Comparison of ENCODE assay signal across 12 mouse cellular contexts in the genomic region with DNA sequence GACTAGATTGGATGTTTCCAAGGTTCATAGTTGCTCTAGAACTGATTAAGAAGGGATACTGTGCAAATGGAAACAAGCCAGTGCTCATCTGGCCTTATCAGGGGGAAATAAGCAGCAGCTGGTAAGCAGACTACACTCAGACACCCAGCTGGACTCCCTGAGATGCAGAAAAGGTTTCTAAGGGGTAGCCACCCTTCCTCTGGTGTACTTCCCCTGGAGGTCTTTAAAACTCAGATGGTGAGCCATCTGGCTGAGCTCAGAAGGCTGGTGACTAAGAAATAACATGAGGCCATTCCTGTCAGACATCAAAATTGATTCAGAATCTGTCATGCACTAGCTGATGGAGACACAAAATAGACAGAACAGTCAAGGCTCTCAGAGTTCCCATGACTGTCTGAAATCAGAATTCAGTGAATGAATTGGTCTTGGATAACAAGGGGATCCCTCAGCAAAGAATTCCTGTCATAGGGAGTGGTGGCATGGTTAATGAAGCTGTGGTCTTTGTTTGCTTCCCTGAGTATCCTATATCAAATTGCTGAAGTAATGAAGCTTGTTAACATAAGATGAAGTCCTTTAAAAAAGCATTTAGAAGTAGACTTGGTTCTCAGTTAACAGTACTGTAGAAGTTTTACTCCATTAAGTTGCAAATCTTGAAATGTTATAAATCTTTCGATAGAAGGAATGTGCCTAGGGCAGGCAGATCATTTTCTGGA.
A peak's percentile ranks its signal among the peaks of the same experiment; 100 is the strongest.
DNase-seq lines count a peak whose midpoint lies in the region; ATAC-seq and TF ChIP-seq lines count a peak whose summit lies in the region.
"Had no signal": no experiment of that assay in that cellular context is flagged by ENCODE, and none has a peak within 500 bp of the region (broad histone marks: within the 10 kb centered on the region; RNA-seq: fewer than 3 reads in every experiment).

No protein-coding gene starts in this region.

- peak; percentile 6 to 24 for DNase-seq in heart, adult 18-20 months
- DNase-seq in midbrain, postnatal 0 days (ENCODE audit: low spot score): peak; percentile 76
- no peak for DNase-seq in midbrain, embryonic 14.5 days
- peak; percentile 11 for DNase-seq in retina, postnatal 1 day
- no peak for DNase-seq in spleen, postnatal 10 days (ENCODE audit: low spot score in 2 of 2)
- DNase-seq in thymus, adult 2 months: no peak
- DNase-seq: cerebellum, adult 9-10 months; gastrocnemius, postnatal 36 days; lung, postnatal 4 days had no signal

- TF ChIP-seq CTCF in midbrain, postnatal 0 days (IDR thresholded peaks at IDR 0.05): no peak
- TF ChIP-seq CTCF in thymus, adult 2 months (IDR thresholded peaks at IDR 0.05; ENCODE audit: borderline replicate concordance, control insufficient read depth, extremely low read depth, insufficient read depth, low read length, poor library complexity): no peak

- no peak overlapping the region for H3K27ac ChIP-seq in heart, embryonic 11.5 days (ENCODE audit: low read depth, low read length)
- no peak overlapping the region for H3K27ac ChIP-seq in midbrain, postnatal 0 days (ENCODE audit: low read depth, low read length)
- H3K27ac ChIP-seq in midbrain, embryonic 14.5 days (replicated peaks; ENCODE audit: low read depth, low read length): no peak overlapping the region
- H3K27ac ChIP-seq in hindbrain, embryonic 12.5 days: no peak overlapping the region
- H3K27ac ChIP-seq in thymus, adult 2 months (ENCODE audit: control insufficient read depth, insufficient read depth, low read length): no peak overlapping the region
- H3K27ac ChIP-seq: liver, embryonic 15.5 days had no signal

- WGBS in heart, embryonic 11.5 days (ENCODE audit: insufficient replicate concordance): 79% methylated on average over 1 of the region's 1 CpGs
- 59% methylated on average over 1 of the region's 1 CpGs for WGBS in midbrain, postnatal 0 days
- 83% methylated on average over 1 of the region's 1 CpGs for WGBS in midbrain, embryonic 14.5 days
- 75% methylated on average over 1 of the region's 1 CpGs for WGBS in hindbrain, embryonic 12.5 days
- WGBS in thymus, adult 2 months: 82% methylated on average over 1 of the region's 1 CpGs

- no peaks in the 10 kb centered on the region for H3K9me3 ChIP-seq in heart, embryonic 11.5 days (replicated peaks; ENCODE audit: control insufficient read depth, low read length)
- H3K9me3 ChIP-seq in midbrain, postnatal 0 days (ENCODE audit: low read length): no peaks in the 10 kb centered on the region
- H3K9me3 ChIP-seq in midbrain, embryonic 14.5 days (ENCODE audit: control insufficient read depth, low read length): no peaks in the 10 kb centered on the region
- H3K9me3 ChIP-seq in hindbrain, embryonic 12.5 days (replicated peaks): no peaks in the 10 kb centered on the region
- H3K9me3 ChIP-seq: liver, embryonic 15.5 days had no signal

- H3K4me3 ChIP-seq in heart, embryonic 11.5 days (ENCODE audit: low read depth, low read length): no peak overlapping the region
- no peak overlapping the region for H3K4me3 ChIP-seq in midbrain, postnatal 0 days (ENCODE audit: low read depth, low read length)
- H3K4me3 ChIP-seq in midbrain, embryonic 14.5 days (replicated peaks; ENCODE audit: low read depth, low read length): no peak overlapping the region
- no peak overlapping the region for H3K4me3 ChIP-seq in hindbrain, embryonic 12.5 days
- H3K4me3 ChIP-seq in thymus, adult 2 months (ENCODE audit: control insufficient read depth, insufficient read depth, low read length): no peak overlapping the region
- H3K4me3 ChIP-seq: liver, embryonic 15.5 days had no signal

- TF ChIP-seq POLR2A in thymus, adult 2 months (IDR thresholded peaks at IDR 0.05; ENCODE audit: control insufficient read depth, extremely low read depth, insufficient read depth, low read length, poor library complexity): no peak

- no peak overlapping the region for H3K9ac ChIP-seq in heart, embryonic 11.5 days (ENCODE audit: low read depth, low read length)
- no peak overlapping the region for H3K9ac ChIP-seq in midbrain, postnatal 0 days (replicated peaks; ENCODE audit: low read length, poor library complexity, severe bottlenecking)
- H3K9ac ChIP-seq in midbrain, embryonic 14.5 days (replicated peaks; ENCODE audit: low read length): no peak overlapping the region
- H3K9ac ChIP-seq in hindbrain, embryonic 12.5 days: no peak overlapping the region
- H3K9ac ChIP-seq: liver, embryonic 15.5 days had no signal

- no peaks in the 10 kb centered on the region for H3K4me1 ChIP-seq in heart, embryonic 11.5 days (ENCODE audit: control insufficient read depth, insufficient read depth, low read length)
- H3K4me1 ChIP-seq in midbrain, postnatal 0 days (ENCODE audit: insufficient read depth, low read length): no peaks in the 10 kb centered on the region
- no peaks in the 10 kb centered on the region for H3K4me1 ChIP-seq in midbrain, embryonic 14.5 days (ENCODE audit: control insufficient read depth, insufficient read depth, low read length)
- H3K4me1 ChIP-seq in hindbrain, embryonic 12.5 days: no peaks in the 10 kb centered on the region
- no peaks in the 10 kb centered on the region for H3K4me1 ChIP-seq in thymus, adult 2 months (replicated peaks; ENCODE audit: control insufficient read depth, insufficient read depth, low read length)
- H3K4me1 ChIP-seq: liver, embryonic 15.5 days had no signal

- H3K27me3 ChIP-seq in heart, embryonic 11.5 days (ENCODE audit: control insufficient read depth, insufficient read depth, low read length): no peaks in the 10 kb centered on the region
- no peaks in the 10 kb centered on the region for H3K27me3 ChIP-seq in midbrain, postnatal 0 days (ENCODE audit: insufficient read depth, low read length)
- no peaks in the 10 kb centered on the region for H3K27me3 ChIP-seq in midbrain, embryonic 14.5 days (ENCODE audit: control insufficient read depth, insufficient read depth, low read length)
- no peaks in the 10 kb centered on the region for H3K27me3 ChIP-seq in hindbrain, embryonic 12.5 days
- H3K27me3 ChIP-seq in thymus, adult 2 months (ENCODE audit: control insufficient read depth, insufficient read depth, low read length): no peaks in the 10 kb centered on the region
- H3K27me3 ChIP-seq: liver, embryonic 15.5 days had no signal

- H3K36me3 ChIP-seq in heart, embryonic 11.5 days (ENCODE audit: control insufficient read depth, insufficient read depth, low read length): no peaks in the 10 kb centered on the region
- no peaks in the 10 kb centered on the region for H3K36me3 ChIP-seq in midbrain, postnatal 0 days (ENCODE audit: insufficient read depth, low read length)
- no peaks in the 10 kb centered on the region for H3K36me3 ChIP-seq in midbrain, embryonic 14.5 days (ENCODE audit: control insufficient read depth, insufficient read depth, low read length)
- H3K36me3 ChIP-seq in hindbrain, embryonic 12.5 days: no peaks in the 10 kb centered on the region
- H3K36me3 ChIP-seq in thymus, adult 2 months (ENCODE audit: control insufficient read depth, insufficient read depth, low read length): no peaks in the 10 kb centered on the region
- H3K36me3 ChIP-seq: liver, embryonic 15.5 days had no signal

- ATAC-seq in heart, embryonic 11.5 days (replicated peaks; ENCODE audit: insufficient number of reproducible peaks, low FRiP score, low TSS enrichment): no peak
- no peak for ATAC-seq in midbrain, postnatal 0 days (ENCODE audit: low FRiP score)
- ATAC-seq in midbrain, embryonic 14.5 days (ENCODE audit: low FRiP score, low TSS enrichment): no peak
- peak; percentile 71 for ATAC-seq in hindbrain, embryonic 12.5 days (ENCODE audit: low FRiP score)

- H3K4me2 ChIP-seq in heart, embryonic 11.5 days: no peak overlapping the region
- H3K4me2 ChIP-seq in midbrain, postnatal 0 days (ENCODE audit: low read depth, low read length, poor library complexity, severe bottlenecking): no peak overlapping the region
- H3K4me2 ChIP-seq in midbrain, embryonic 14.5 days (ENCODE audit: low read length): no peak overlapping the region
- H3K4me2 ChIP-seq in hindbrain, embryonic 12.5 days (replicated peaks): no peak overlapping the region
- H3K4me2 ChIP-seq: liver, embryonic 15.5 days had no signal

Comparison
In these comparisons a context has a peak if more than half of its experiments do, and no peak if none do; other contexts are left out.
1. DNase-seq: peak in heart, adult 18-20 months (2 of 2), midbrain, postnatal 0 days (single experiment) and retina, postnatal 1 day (single experiment); none in midbrain, embryonic 14.5 days (single experiment), spleen, postnatal 10 days (0 of 2) and thymus, adult 2 months (single experiment).